Mouse (Mus musculus): ENCODE data around the gene Arhgap40.

DNA sequence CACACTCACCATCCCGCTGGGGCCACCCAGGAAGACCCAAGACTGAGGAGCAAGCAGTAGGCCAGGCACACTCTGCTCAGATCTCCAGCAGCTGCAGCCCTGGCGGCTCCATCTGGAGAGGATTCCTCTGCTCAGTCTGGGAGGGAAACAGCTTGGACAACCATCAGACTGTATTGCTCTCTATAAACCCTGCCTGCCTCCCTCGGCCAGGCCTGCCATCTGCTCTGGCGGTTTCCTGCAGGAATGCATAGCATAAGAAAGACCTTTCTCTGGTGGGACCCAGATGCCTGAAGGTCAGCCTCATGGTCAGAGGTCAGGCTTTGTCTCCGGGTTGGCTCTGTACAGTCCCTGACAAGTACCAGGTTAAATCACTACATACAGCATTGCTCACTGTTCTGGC, 78.7 kb downstream of the Arhgap40 start:
- no peak for TF ChIP-seq CTCF (IDR thresholded peaks at IDR 0.05; ENCODE audit: control insufficient read depth, insufficient read depth, low read length)
- no peak for TF ChIP-seq POLR2A (IDR thresholded peaks at IDR 0.05; ENCODE audit: borderline replicate concordance, control insufficient read depth, low read depth, low read length)

Data from bone marrow, adult 2 months (tissue).